In genomic region chr5:102899680-102900215, GRCm38 (mm10) we compare ENCODE assay signal across 14 mouse cellular contexts.
"Had no signal": no experiment of that assay in that cellular context is flagged by ENCODE, and none has a peak within 500 bp of the region (broad histone marks: within the 10 kb centered on the region; RNA-seq: fewer than 3 reads in every experiment).

No protein-coding gene starts in this region.

- H3K4me3 ChIP-seq: kidney, embryonic 15.5 days; limb, embryonic 13.5 days; neural tube, embryonic 12.5 days had no signal

- H3K36me3 ChIP-seq: neural tube, embryonic 12.5 days had no signal

- H3K27ac ChIP-seq: limb, embryonic 13.5 days; liver, embryonic 14.5 days; neural tube, embryonic 12.5 days had no signal

- DNase-seq: kidney, adult 2 months; kidney, postnatal 36 days; layer of hippocampus, adult 9-11 months; layer of hippocampus, postnatal 36 days; left cerebral cortex, postnatal 4 days; lung, adult 18-20 months; right cerebral cortex, postnatal 4 days; spleen, adult 18-20 months; thymus, adult 18-20 months; thymus, postnatal 14 days had no signal

- H3K4me1 ChIP-seq: limb, embryonic 13.5 days; neural tube, embryonic 12.5 days had no signal

- H3K9ac ChIP-seq: kidney, embryonic 15.5 days; limb, embryonic 13.5 days; liver, embryonic 14.5 days; neural tube, embryonic 12.5 days had no signal

- H3K4me2 ChIP-seq: kidney, embryonic 15.5 days; limb, embryonic 13.5 days; neural tube, embryonic 12.5 days had no signal

- H3K27me3 ChIP-seq: kidney, embryonic 15.5 days; limb, embryonic 13.5 days; neural tube, embryonic 12.5 days had no signal

- H3K9me3 ChIP-seq: kidney, embryonic 15.5 days; limb, embryonic 13.5 days; neural tube, embryonic 12.5 days had no signal
